Comparison of ENCODE assay signal across 17 mouse cellular contexts in the genomic region with DNA sequence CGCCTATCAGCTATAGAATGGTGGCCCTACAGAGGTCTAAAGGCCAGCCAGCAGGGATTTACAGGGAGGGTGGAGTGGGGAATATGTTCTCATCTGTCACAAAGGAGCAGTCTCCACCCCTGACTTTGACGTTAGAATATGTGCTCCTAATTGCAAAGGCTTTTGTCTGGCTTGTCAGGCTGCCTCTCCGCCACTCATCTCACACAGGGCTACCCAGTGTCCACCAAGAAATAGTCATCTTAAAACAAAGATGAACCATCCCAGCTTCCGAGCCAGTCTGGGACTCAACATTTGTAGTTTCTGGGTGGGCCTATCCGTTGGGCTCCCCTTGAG. TPM values are rescaled to one million over a fixed set of nuclear protein-coding genes. Genes with fewer than 3 reads are reported as not detected.
DNase-seq lines count a peak whose midpoint lies in the region; ATAC-seq lines count a peak whose summit lies in the region.
"Had no signal": no experiment of that assay in that cellular context is flagged by ENCODE, and none has a peak within 500 bp of the region (broad histone marks: within the 10 kb centered on the region; RNA-seq: fewer than 3 reads in every experiment).

No protein-coding gene starts in this region.

- H3K4me1 ChIP-seq in heart, embryonic 16.5 days (ENCODE audit: control insufficient read depth, insufficient read depth, low read length) = peaks cover 27% of the 10 kb centered on the region
- H3K4me1 ChIP-seq in midbrain, embryonic 10.5 days = peaks cover 70% of the 10 kb centered on the region
- peaks cover 43% of the 10 kb centered on the region for H3K4me1 ChIP-seq in midbrain, embryonic 14.5 days (ENCODE audit: control insufficient read depth, insufficient read depth, low read length)
- H3K4me1 ChIP-seq in embryonic facial prominence, embryonic 11.5 days (ENCODE audit: control insufficient read depth, insufficient read depth, low read length) = no peaks in the 10 kb centered on the region
- H3K4me1 ChIP-seq in limb, embryonic 12.5 days (replicated peaks) = peaks cover 6% of the 10 kb centered on the region
- peaks cover 3% of the 10 kb centered on the region; the same call in 1 of the 2 replicates for H3K4me1 ChIP-seq in liver, embryonic 12.5 days

- H3K36me3 ChIP-seq in heart, embryonic 16.5 days (ENCODE audit: control insufficient read depth, insufficient read depth) = no peaks in the 10 kb centered on the region; the same call in 1 of the 2 replicates
- H3K36me3 ChIP-seq in midbrain, embryonic 10.5 days = peaks cover 10% of the 10 kb centered on the region
- H3K36me3 ChIP-seq in midbrain, embryonic 14.5 days (ENCODE audit: control insufficient read depth, insufficient read depth, low read length) = no peaks in the 10 kb centered on the region
- H3K36me3 ChIP-seq in embryonic facial prominence, embryonic 11.5 days (replicated peaks; ENCODE audit: control insufficient read depth, insufficient read depth, low read depth, low read length) = no peaks in the 10 kb centered on the region
- H3K36me3 ChIP-seq in limb, embryonic 12.5 days = no peaks in the 10 kb centered on the region
- no peaks in the 10 kb centered on the region for H3K36me3 ChIP-seq in liver, embryonic 12.5 days
- H3K36me3 ChIP-seq: embryonic facial prominence, embryonic 12.5 days had no signal

- ATAC-seq in heart, embryonic 16.5 days (replicated peaks; ENCODE audit: extremely low read depth, insufficient read depth, low FRiP score) = no peak
- ATAC-seq in midbrain, embryonic 14.5 days (ENCODE audit: low FRiP score, low TSS enrichment) = no peak
- ATAC-seq in embryonic facial prominence, embryonic 11.5 days (replicated peaks; ENCODE audit: insufficient number of reproducible peaks, low FRiP score, low TSS enrichment, low read depth) = peak; percentile 24; the same call in 1 of the 2 replicates
- no peak for ATAC-seq in limb, embryonic 12.5 days (ENCODE audit: insufficient number of reproducible peaks, insufficient read depth, low FRiP score, low TSS enrichment, low read depth)
- ATAC-seq in liver, embryonic 12.5 days = no peak

- no peaks in the 10 kb centered on the region for H3K27me3 ChIP-seq in heart, embryonic 16.5 days (ENCODE audit: control insufficient read depth, insufficient read depth, low read length)
- H3K27me3 ChIP-seq in midbrain, embryonic 10.5 days (ENCODE audit: low read depth, poor library complexity, severe bottlenecking) = no peaks in the 10 kb centered on the region
- H3K27me3 ChIP-seq in midbrain, embryonic 14.5 days (ENCODE audit: control insufficient read depth, insufficient read depth, low read length) = no peaks in the 10 kb centered on the region
- no peaks in the 10 kb centered on the region for H3K27me3 ChIP-seq in embryonic facial prominence, embryonic 11.5 days (ENCODE audit: control insufficient read depth, insufficient read depth, low read length)
- no peaks in the 10 kb centered on the region for H3K27me3 ChIP-seq in limb, embryonic 12.5 days
- no peaks in the 10 kb centered on the region for H3K27me3 ChIP-seq in liver, embryonic 12.5 days (replicated peaks)
- H3K27me3 ChIP-seq: CH12.LX; embryonic facial prominence, embryonic 12.5 days had no signal

- DNase-seq in heart, postnatal 4 days = no peak
- DNase-seq in midbrain, embryonic 10.5 days (ENCODE audit: low spot score) = no peak
- DNase-seq in midbrain, embryonic 14.5 days = no peak
- no peak for DNase-seq in embryonic facial prominence, embryonic 11.5 days (ENCODE audit: low spot score)
- no peak for DNase-seq in adrenal gland, adult 2 months
- DNase-seq: adrenal gland, postnatal 10 days; cerebellum, adult 11 months; right cerebral cortex, postnatal 25 days had no signal

- no peak overlapping the region for H3K4me3 ChIP-seq in heart, embryonic 16.5 days (ENCODE audit: low read length)
- H3K4me3 ChIP-seq in midbrain, embryonic 10.5 days = no peak overlapping the region
- H3K4me3 ChIP-seq in midbrain, embryonic 14.5 days (replicated peaks; ENCODE audit: low read depth, low read length) = no peak overlapping the region
- no peak overlapping the region for H3K4me3 ChIP-seq in embryonic facial prominence, embryonic 11.5 days (ENCODE audit: low read depth, low read length)
- H3K4me3 ChIP-seq in limb, embryonic 12.5 days (replicated peaks) = no peak overlapping the region
- no peak overlapping the region for H3K4me3 ChIP-seq in liver, embryonic 12.5 days
- H3K4me3 ChIP-seq: embryonic facial prominence, embryonic 12.5 days had no signal

- no peak overlapping the region for H3K4me2 ChIP-seq in heart, embryonic 16.5 days (ENCODE audit: low read depth, low read length)
- no peak overlapping the region for H3K4me2 ChIP-seq in midbrain, embryonic 14.5 days (ENCODE audit: low read length)
- H3K4me2 ChIP-seq in embryonic facial prominence, embryonic 11.5 days (ENCODE audit: low read depth, low read length) = no peak overlapping the region
- H3K4me2 ChIP-seq in limb, embryonic 12.5 days = no peak overlapping the region
- no peak overlapping the region for H3K4me2 ChIP-seq in liver, embryonic 12.5 days
- H3K4me2 ChIP-seq: embryonic facial prominence, embryonic 12.5 days had no signal

- H3K9ac ChIP-seq in heart, embryonic 16.5 days (ENCODE audit: low read length) = no peak overlapping the region
- H3K9ac ChIP-seq in midbrain, embryonic 14.5 days (replicated peaks; ENCODE audit: low read length) = no peak overlapping the region
- no peak overlapping the region for H3K9ac ChIP-seq in embryonic facial prominence, embryonic 11.5 days (replicated peaks; ENCODE audit: low read length)
- H3K9ac ChIP-seq in limb, embryonic 12.5 days (replicated peaks) = no peak overlapping the region
- no peak overlapping the region for H3K9ac ChIP-seq in liver, embryonic 12.5 days
- H3K9ac ChIP-seq: embryonic facial prominence, embryonic 12.5 days had no signal

- H3K27ac ChIP-seq in heart, embryonic 16.5 days (ENCODE audit: low read length) = peak overlapping the region; percentile 75
- peak overlapping the region; percentile 90 for H3K27ac ChIP-seq in midbrain, embryonic 10.5 days (replicated peaks)
- H3K27ac ChIP-seq in midbrain, embryonic 14.5 days (replicated peaks; ENCODE audit: low read depth, low read length) = no peak overlapping the region
- H3K27ac ChIP-seq in embryonic facial prominence, embryonic 11.5 days (replicated peaks; ENCODE audit: low read depth, low read length) = no peak overlapping the region
- peak overlapping the region; percentile 12; the same call in 1 of the 2 replicates for H3K27ac ChIP-seq in limb, embryonic 12.5 days
- H3K27ac ChIP-seq in liver, embryonic 12.5 days = no peak overlapping the region
- H3K27ac ChIP-seq: macrophage had no signal

- WGBS in heart, embryonic 16.5 days = 54% methylated on average over 5 of the region's 5 CpGs
- WGBS in midbrain, embryonic 10.5 days = 38% methylated on average over 5 of the region's 5 CpGs
- 24% methylated on average over 5 of the region's 5 CpGs for WGBS in midbrain, embryonic 14.5 days
- WGBS in embryonic facial prominence, embryonic 11.5 days = 53% methylated on average over 5 of the region's 5 CpGs
- 68% methylated on average over 5 of the region's 5 CpGs for WGBS in limb, embryonic 12.5 days
- WGBS in liver, embryonic 12.5 days (ENCODE audit: insufficient replicate concordance) = 52% methylated on average over 5 of the region's 5 CpGs

- H3K9me3 ChIP-seq in heart, embryonic 16.5 days (replicated peaks; ENCODE audit: control insufficient read depth, low read length) = no peaks in the 10 kb centered on the region
- no peaks in the 10 kb centered on the region for H3K9me3 ChIP-seq in midbrain, embryonic 10.5 days (replicated peaks)
- no peaks in the 10 kb centered on the region for H3K9me3 ChIP-seq in midbrain, embryonic 14.5 days (ENCODE audit: control insufficient read depth, low read length)
- H3K9me3 ChIP-seq in embryonic facial prominence, embryonic 11.5 days (replicated peaks; ENCODE audit: control insufficient read depth, low read length) = no peaks in the 10 kb centered on the region
- H3K9me3 ChIP-seq in limb, embryonic 12.5 days = no peaks in the 10 kb centered on the region
- H3K9me3 ChIP-seq in liver, embryonic 12.5 days (replicated peaks) = no peaks in the 10 kb centered on the region
- H3K9me3 ChIP-seq: embryonic facial prominence, embryonic 12.5 days had no signal

RNA-seq across cellular contexts. Expression of gene Plagl1, which starts 58.4 kb away (rescaled TPM):
- polyA plus RNA-seq in heart, embryonic 16.5 days (2015; fragmentation: Nextera tagmentation; extraction: Ambion mirVana) = 159 and 181 TPM in 2 replicates
- total RNA-seq in heart, postnatal 4 days (2021) = 100 to 1,000 TPM; 145 to 147 TPM
- polyA plus RNA-seq in midbrain, embryonic 10.5 days (2016; fragmentation: Nextera tagmentation; extraction: Ambion mirVana) = 65.6 and 82.0 TPM in 2 replicates
- polyA plus RNA-seq in midbrain, embryonic 14.5 days (2014; fragmentation: Nextera tagmentation; extraction: Ambion mirVana) = 32.8 and 55.8 TPM in 2 replicates
- polyA plus RNA-seq in embryonic facial prominence, embryonic 11.5 days (2014; fragmentation: Nextera tagmentation; extraction: Ambion mirVana) = 136 and 141 TPM in 2 replicates
- 64.5 and 88.5 TPM in 2 replicates for polyA plus RNA-seq in limb, embryonic 12.5 days (2016; fragmentation: Nextera tagmentation; extraction: Ambion mirVana)
- total RNA-seq in adrenal gland, adult 2 months (2021) = 10 to 100 TPM in 1 of 2 experiments, 1 to 10 TPM in 1; 6.4 to 15.7 TPM
- 5.9 and 6.0 TPM in 2 replicates for polyA plus RNA-seq in adrenal gland, adult 2 months (2012; rRNA removed)
- polyA plus RNA-seq in liver, embryonic 12.5 days (2016; fragmentation: Nextera tagmentation; extraction: Ambion mirVana) = 55.7 and 63.5 TPM in 2 replicates

RNA-seq across cellular contexts. Expression of gene Zc2hc1b, which starts 59.1 kb away (rescaled TPM):
- polyA plus RNA-seq in heart, embryonic 16.5 days (2015; fragmentation: Nextera tagmentation; extraction: Ambion mirVana) = not detected in 2 replicates
- not detected for total RNA-seq in heart, postnatal 4 days (2021)
- polyA plus RNA-seq in midbrain, embryonic 10.5 days (2016; fragmentation: Nextera tagmentation; extraction: Ambion mirVana) = not detected in 2 replicates
- not detected in 2 replicates for polyA plus RNA-seq in midbrain, embryonic 14.5 days (2014; fragmentation: Nextera tagmentation; extraction: Ambion mirVana)
- polyA plus RNA-seq in embryonic facial prominence, embryonic 11.5 days (2014; fragmentation: Nextera tagmentation; extraction: Ambion mirVana) = not detected in 2 replicates
- not detected in 2 replicates for polyA plus RNA-seq in limb, embryonic 12.5 days (2016; fragmentation: Nextera tagmentation; extraction: Ambion mirVana)
- total RNA-seq in adrenal gland, adult 2 months (2021) = not detected
- not detected in 2 replicates for polyA plus RNA-seq in adrenal gland, adult 2 months (2012; rRNA removed)
- polyA plus RNA-seq in liver, embryonic 12.5 days (2016; fragmentation: Nextera tagmentation; extraction: Ambion mirVana) = not detected in 2 replicates
- total RNA-seq: adrenal gland, postnatal 10 days; CH12.LX; hematopoietic stem cell, adult 5-6 weeks; left cerebral cortex, postnatal 25 days had no signal
- polyA plus RNA-seq: embryonic facial prominence, embryonic 12.5 days; large intestine, adult 2 months; macrophage had no signal

Comparison
In these comparisons a context has a peak if more than half of its experiments do, and no peak if none do; other contexts are left out.
1. H3K27ac ChIP-seq: peak in heart, embryonic 16.5 days (single experiment), midbrain, embryonic 10.5 days (single experiment) and limb, embryonic 12.5 days (single experiment); none in midbrain, embryonic 14.5 days (single experiment), embryonic facial prominence, embryonic 11.5 days (single experiment) and liver, embryonic 12.5 days (single experiment).